Mouse (Mus musculus) gastrocnemius, postnatal 36 days (tissue): ENCODE measurements at regions not wholly inside any gene's neighbourhood (a gene's known extent, or its start where the extent isn't known, plus 50 kb on each side); places are given as distances from the start of the nearest gene placed in this dataset.

Source experiments
- DNase-seq, 2 experiments: peaks; one replicate each; pipeline ENCODE4 v3.0.0; 2022
- intact Hi-C: fragments of 180-260 bp; cut with DNase I; formaldehyde crosslinking; loops from one replicate; pipeline ENCODE4 v1.15.1; 2025

- DNase-seq = no peak
- intact Hi-C loops = no loop called here
Measured at GRCm38 (mm10) chr4:64335814-64336213, 289.0 kb upstream of the Tnc start.

DNA sequence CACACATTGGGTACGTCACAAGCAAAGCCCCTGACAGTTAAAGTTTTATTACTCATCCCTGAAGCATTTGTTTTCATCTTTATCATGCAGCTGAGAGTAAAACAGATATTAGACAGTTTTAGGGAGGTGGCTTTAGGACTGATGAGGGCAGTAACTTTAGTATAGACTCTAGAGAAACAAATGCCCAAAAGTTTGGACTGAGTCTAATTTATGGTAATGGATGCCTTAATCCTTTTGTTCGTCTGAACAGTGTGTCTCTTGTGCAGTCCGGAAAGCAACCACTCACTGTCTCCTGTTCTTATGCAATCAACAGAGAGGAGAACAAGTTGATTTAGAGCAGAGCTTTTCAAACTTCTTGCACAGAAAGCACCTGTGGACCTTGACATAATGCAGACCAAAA lies 283.4 kb upstream of the Tnc start:
- DNase-seq = no peak
- intact Hi-C loops = no loop called here

DNA sequence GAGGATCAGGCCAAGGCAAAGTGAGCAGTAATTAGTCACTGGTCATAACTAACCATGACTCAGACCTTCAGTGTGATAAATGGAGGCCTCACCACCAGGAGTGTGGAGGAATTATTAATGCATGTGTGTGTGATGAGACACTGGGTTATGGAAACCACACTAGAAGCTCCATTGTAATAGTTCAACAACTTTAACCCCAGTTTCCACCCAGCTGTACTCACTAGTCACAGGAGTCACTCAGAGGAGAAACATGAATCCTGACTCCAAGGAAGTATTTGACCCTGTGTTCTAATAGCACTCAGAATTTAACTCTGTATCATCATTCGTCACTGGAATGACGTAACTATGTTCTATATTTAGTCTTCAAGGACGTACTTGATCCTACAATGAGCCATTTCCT lies 277.6 kb upstream of the Tnc start:
- intact Hi-C loops = no loop called here
- DNase-seq = no peak

DNA sequence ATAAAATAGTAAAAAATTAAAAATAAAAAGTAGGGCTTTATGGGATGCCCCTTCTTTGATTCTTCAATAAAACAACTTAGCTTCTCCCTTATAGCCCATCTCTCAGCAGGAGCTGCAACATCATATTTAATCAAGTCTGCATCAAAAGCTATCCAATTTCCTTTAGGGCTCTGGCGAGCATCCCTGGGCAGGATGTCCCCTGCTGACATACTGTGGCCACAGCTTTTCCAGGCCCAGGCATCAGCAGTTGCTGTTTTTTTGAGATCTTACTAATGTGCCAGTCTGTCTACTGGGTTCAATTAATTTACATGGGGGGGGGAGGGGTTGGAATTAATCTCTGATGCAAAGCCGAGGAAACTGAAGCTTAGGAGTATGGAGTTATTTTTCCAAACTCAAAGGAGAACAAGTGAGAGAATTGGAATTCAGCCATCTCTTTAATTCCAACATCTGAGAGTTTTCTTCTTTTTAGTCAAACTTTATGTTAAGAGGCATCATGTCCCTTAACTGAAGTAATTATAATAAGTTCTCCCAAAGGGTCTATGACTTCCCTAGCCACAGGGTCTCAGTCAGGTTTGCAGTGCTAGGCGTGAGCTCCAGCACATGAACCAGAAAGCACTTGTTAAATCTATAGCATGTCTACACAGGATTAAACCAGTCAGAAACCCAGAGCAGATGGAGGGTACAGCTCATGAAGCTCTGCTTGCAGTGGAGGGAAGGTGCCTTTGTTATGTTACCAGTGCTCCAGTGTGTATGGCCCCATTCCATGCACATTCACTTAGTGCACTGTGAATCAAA lies 269.9 kb upstream of the Tnc start:
- DNase-seq = no peak
- intact Hi-C loops = no loop called here

DNA sequence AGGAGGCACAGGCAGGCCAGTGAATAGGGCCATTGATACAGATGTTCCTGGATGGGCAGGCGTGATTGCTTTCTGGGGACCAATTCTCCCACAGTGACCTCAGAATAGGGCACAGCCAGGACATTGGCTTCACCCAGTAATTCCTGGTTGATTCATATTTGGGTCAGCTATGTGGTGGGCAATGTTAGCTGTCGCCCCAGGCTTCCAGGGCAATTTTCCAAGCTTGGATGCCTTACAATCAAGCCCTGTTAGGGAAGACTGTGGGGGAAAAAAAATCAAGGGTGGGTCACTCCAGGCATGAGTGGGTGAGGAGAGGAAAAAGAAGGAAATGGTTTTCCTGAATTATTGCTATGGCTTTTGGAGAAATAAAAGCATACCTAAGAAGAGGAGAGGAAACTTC lies 250.1 kb upstream of the Tnc start:
- no peak for DNase-seq
- intact Hi-C loops = no loop called here

DNA sequence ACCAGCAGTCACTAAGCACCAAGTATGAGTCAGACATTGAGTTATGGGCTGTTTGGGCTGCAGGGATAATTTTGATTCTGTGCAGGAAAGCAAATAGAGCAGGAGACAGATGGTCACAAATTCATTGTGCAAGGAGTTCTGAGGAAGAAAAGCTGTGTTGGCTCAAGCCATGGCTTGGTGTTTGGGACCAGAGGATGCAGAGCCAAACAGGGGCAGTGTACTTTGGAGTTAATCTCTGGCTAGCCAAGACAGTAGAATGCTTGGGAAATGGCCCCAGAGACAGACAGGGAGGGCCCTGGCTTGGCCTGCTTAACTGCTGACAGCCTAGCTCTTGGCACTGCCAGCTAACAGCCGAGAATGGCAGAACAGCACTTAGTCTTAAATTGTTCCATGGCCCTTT lies 235.7 kb upstream of the Tnc start:
- peak in 1 of 2 experiments; percentile 13 for DNase-seq
- intact Hi-C loops = no loop called here

- intact Hi-C loops = no loop called here
- DNase-seq = no peak
Measured at GRCm38 (mm10) chr4:64276980-64277379, 230.2 kb upstream of the Tnc start.

DNA sequence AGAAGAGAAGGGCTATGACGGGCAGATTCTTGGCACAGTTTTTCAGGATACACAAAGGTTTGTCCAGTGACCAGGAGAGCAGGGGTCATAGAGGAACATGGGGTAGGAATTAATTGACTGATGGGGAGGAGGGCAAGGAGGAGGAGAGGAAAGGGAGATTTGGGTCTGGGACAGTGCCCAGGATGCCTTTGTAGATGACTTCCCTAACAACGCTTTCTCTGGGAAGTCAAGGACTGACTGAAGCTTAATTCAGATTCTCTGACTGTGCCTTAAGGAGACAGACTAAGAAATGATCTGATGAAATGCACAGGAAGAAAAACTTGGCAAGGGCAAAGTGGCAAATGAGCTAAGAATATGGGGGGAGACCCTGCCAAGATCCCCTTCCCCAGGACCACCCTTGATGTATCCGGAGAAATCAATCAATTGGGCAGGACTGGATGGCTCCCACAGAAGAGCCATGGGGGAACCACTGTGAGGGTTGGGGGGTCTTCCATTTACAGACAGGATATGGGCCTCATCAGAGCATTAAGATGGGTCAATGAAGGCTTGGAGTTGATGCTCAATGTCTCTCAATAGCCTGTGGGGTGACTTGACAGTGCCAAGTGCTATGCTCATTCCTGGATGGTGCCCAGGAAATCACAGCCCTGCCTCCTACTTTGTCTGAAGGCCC lies 227.6 kb upstream of the Tnc start:
- DNase-seq = no peak
- intact Hi-C loops = no loop called here

DNA sequence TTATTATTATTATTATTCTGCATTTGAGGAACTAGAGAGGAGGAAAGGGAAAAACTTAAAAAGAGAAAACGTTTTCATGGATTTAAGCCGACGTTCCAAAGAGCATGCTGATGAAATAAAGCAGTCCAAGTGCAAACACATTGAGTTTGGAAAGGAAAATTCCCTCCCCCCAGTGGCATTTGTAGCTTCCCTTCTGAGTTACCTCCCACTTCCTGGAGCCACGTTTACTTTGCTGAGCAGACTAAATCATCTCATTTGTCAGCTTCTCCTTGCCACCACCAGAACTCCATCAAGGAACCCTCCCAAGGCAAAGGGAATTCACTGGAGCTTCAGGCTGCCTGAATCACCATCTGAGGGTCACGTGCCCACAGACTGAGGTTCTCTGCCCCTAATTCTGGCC lies 223.0 kb upstream of the Tnc start:
- no peak for DNase-seq
- intact Hi-C loops = no loop called here

DNA sequence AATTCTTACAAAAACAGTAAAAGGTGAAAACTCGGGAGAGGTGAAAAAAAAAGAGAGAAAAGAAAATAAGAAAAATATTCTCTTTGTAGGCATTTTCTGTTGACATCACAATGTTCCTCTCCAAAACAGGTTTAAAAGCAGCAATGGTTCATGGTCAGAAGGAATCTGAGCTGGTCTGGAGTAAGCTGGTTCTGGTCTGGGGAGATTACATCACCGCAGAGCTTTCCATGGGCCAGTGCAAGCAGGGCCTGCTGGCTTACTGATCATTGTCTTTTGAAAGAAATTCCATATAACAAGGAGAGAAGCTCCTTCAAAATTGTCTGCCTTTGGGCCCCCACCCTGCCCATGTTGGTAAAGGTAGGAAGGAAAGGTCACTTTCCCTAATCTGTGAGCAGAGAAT lies 222.3 kb upstream of the Tnc start:
- intact Hi-C loops = no loop called here
- no peak for DNase-seq

- DNase-seq = no peak
- intact Hi-C loops = no loop called here
Measured at GRCm38 (mm10) chr4:64260473-64260872, 213.7 kb upstream of the Tnc start.

- DNase-seq = no peak
- intact Hi-C loops = no loop called here
Measured at GRCm38 (mm10) chr4:64260188-64260444, 213.3 kb upstream of the Tnc start.

DNA sequence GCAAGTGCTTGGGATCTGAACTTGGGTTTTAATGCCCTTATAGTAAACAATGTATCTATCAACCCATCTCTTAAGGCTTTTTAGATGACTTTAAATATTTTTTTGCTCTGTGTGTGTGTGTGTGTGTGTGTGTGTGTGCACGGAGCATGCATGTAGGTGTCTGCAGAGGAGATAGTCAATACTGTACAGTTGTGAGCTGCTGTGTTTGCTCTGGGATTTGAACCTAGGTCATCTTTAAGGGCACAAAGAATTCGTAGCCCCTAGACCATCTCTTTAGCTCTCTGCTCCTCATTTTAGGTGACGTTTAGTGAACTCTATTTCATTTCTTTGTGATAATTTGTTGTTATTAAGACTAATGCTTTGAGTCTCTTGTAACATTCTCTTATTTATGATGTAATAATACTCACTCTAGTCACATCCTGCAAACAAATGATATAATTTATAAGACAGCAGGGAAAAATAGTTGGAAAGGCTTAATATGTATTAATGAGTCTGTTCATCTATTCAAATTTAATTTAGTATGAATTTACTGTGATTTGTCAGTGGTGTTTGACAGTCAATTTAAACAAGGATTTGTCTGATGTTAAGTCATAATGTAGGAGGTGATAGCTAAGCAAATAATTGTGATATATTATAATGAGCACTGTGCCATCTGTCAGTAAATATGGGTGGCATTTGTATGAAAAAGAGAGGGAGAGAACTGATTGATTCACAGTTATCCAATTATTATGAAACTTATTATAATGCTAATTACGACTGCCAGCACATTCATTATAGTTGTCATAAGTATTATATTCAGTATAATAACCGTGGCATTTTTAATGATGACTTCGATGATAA lies 212.8 kb upstream of the Tnc start:
- DNase-seq = no peak
- intact Hi-C loops = no loop called here

DNA sequence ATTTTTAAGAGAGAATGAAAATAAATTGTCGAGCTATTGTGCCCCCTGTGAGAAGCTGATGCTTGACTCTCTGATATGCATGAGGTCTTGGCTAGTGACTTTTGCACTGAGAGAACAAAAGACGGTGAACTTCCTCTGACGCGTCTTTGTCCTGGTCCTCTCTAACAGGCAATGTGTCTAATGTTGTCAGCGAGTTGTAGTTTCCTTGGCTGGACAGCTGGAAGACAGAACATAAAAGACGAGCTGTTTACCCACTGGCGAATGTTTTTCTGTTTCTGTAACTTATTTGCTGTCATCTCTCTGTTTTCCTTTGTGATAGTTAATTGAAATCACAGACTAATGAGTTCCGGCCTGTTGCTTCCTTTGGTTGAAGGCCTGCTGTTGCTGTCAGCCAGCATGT lies 208.4 kb upstream of the Tnc start:
- intact Hi-C loops = no loop called here
- no peak for DNase-seq

- no peak for DNase-seq
- intact Hi-C loops = no loop called here
Measured at GRCm38 (mm10) chr4:64250691-64251090, 203.9 kb upstream of the Tnc start.

GRCm38 (mm10) chr4:64238196-64238740 lies 191.5 kb upstream of the Tnc start:
- DNase-seq = no peak
- intact Hi-C loops = no loop called here

- intact Hi-C loops = no loop called here
- no peak for DNase-seq
Measured at GRCm38 (mm10) chr4:64235534-64235933, 188.7 kb upstream of the Tnc start.

GRCm38 (mm10) chr4:64232159-64232558 lies 185.3 kb upstream of the Tnc start:
- intact Hi-C loops = no loop called here
- DNase-seq = no peak

- no peak for DNase-seq
- intact Hi-C loops = no loop called here
Measured at GRCm38 (mm10) chr4:64228341-64228740, 181.5 kb upstream of the Tnc start.

- intact Hi-C loops = no loop called here
- no peak for DNase-seq
Measured at GRCm38 (mm10) chr4:64226635-64227034, 179.8 kb upstream of the Tnc start.

DNA sequence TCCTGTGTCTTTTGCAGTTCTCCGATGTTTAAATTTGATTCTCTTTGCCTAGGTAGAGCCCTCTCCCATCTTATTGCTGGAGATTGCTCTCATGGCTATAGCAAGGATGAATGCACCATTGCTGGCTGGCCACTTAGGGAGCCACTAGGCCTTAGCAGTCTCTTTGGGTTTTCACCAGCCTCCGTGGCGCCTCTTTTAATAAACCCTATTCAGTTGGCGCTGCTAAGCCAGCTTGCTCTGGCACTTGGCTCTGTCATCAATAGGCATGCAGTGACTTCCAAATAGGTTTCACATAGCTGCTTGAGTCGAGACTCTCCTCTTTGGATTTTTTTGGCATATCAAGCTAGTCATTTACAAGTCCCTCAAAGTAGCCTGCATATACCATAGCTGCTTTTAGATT lies 178.1 kb upstream of the Tnc start:
- intact Hi-C loops = no loop called here

GRCm38 (mm10) chr4:64219802-64220201 lies 173.0 kb upstream of the Tnc start:
- intact Hi-C loops = no loop called here
- no peak for DNase-seq

More for the DNA sequence above, 178.1 kb upstream of the Tnc start:
- no peak for DNase-seq
